Mouse (Mus musculus) adrenal gland, postnatal 0 days (tissue): Measurements from ENCODE around the gene Idh1. TPM values are rescaled to one million over a fixed set of nuclear protein-coding genes. Genes with fewer than 3 reads are reported as not detected.

ENCODE experiments used
- polyA plus RNA-seq: library from polyadenylated mRNA; unstranded; fragments of >200 nt; fragmentation: Nextera tagmentation; extraction: Ambion mirVana; gene quantifications from 2 replicates; pipeline ENCODE4 v1.2.1, GENCODE M21; 2015

Idh1 gene
- polyA plus RNA-seq = 343 and 614 TPM in 2 replicates

DNA sequence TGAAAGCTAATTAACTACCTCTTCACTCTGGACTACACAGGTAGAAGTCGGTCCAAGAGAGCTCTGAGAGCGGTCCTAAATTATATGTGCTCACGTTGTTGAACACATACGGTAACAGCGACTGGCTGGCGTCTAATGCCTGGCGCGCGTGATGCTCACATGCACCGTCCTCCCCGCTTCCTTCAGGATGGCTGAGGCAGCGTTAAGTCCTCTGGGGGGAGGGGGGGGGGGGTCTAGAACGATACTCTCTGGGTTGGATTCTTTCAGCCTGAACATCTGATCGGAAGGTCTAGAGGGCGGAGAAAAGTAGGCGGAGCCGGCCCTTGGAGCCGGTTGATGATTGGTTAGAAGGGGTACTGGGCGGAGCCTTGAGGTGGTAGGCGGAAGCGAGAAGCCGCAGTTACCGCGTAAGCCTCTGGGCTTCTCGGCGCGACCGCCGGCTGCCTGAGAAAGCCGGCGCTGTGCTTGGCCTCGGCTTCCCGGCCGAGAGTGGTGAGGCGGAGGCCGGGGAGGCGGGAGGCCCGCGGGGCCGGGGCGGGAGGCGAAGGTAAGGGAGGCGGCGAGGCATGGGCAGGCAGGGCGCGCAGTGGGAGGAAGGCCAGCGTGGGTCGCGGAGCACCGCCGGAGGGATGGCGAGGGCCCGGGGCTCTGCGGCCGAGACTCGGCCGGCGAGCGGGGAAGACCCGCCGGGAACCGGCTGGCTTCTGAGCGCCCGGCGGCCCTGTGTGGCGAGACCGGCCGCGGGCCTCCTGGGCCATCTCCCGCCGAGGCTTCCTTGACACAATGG, at the start of gene Idh1, which contains the start of gene Pikfyve:
Idh1 (minus strand) TSS at position 214 of the 787 bp plus-strand sequence.
Pikfyve (plus strand) TSS at position 397 of the 787 bp plus-strand sequence.

DNA sequence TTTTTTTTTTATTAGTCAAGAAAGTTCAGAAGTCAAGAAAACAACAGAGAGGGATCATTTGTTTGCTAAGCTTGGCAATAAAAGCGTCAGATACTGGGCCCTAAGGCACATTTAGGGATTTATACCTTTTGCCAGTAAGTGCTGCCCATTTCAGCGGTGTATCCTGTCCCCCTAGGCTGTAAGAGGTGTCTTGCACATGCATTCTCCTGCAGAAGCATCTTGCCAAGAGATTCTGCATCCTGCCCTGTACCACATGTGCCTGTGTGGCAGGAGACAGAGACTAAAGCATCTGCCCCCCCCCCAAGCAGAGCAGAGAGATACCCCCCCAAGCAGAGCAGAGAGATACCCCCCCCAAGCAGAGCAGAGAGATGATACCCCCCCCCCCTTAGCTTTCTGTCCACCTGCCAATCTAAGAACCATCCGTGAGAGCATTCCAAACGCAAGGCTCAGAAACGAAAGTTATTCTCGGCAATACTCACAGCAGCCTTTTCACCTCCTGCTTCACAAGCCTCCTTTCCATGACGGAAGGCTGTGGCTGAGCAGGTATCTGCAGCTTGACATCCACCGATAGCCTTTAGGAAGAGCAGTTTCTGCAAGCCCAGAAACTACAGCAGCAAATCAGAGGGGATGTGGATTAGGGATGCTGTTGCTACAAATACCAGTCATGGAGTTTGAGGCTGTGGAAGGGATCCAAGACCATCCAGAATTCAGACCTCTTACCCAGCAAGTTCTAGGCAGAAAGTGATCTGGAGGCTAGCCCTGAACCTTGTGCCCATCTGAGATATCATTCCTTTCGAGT, 63.5 kb downstream of the Idh1 start, which contains the start of gene D630023F18Rik:
D630023F18Rik (minus strand) TSS at position 641 of the 799 bp plus-strand sequence.

DNA sequence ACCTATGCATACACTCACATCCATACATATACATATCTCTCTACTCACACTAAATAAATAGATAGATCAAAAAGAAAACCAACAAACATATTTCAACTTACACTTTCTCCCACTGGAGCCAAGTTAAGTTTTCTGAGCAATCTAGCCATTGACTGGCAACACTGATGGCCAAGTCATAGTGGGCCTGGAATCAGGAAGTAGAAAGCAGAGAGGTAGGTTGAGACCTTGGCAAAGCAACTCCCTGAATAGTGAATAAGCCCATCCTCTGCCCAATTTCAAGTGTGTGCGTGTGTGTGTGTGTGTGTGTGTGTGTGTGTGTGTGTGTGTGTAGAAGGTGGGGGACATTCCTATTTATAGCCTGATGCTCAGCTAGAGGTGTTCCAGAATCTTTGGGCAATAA, 66.9 kb downstream of the Idh1 start, which contains the start of gene Gm28845:
Gm28845 (minus strand) TSS at position 121 of the 400 bp plus-strand sequence.

Other genes with a start within 250 kb of the Idh1 start
- 6.1 and 14.0 TPM in 2 replicates for gene Plekhm3, start 229.7 kb downstream of the Idh1 start, polyA plus RNA-seq
- 765 and 1,144 TPM in 2 replicates for gene Akr1cl, start 153.7 kb downstream of the Idh1 start, polyA plus RNA-seq
- not detected in 2 replicates for gene Cryge, start 135.4 kb downstream of the Idh1 start, polyA plus RNA-seq
- gene Crygd, start 123.0 kb downstream of the Idh1 start, polyA plus RNA-seq = not detected in 2 replicates
- gene Crygc, start 112.8 kb downstream of the Idh1 start, polyA plus RNA-seq = not detected in 2 replicates
- not detected in 2 replicates for gene Crygb, start 104.2 kb downstream of the Idh1 start, polyA plus RNA-seq
- gene Cryga, start 83.1 kb downstream of the Idh1 start, polyA plus RNA-seq = not detected in 2 replicates
- gene Gm28845, start 66.9 kb downstream of the Idh1 start, polyA plus RNA-seq = not detected in 2 replicates
- gene D630023F18Rik, start 63.3 kb downstream of the Idh1 start, polyA plus RNA-seq = 0.24 and 0.40 TPM in 2 replicates
- 7.7 and 8.5 TPM in 2 replicates for gene Pikfyve, start 183 bp upstream of the Idh1 start, polyA plus RNA-seq
- gene Pth2r, start 95.6 kb upstream of the Idh1 start, polyA plus RNA-seq = 0.06 TPM in 1 of 2 replicates, not detected in the other